Mouse (Mus musculus) heart, postnatal 4 days (tissue): ENCODE measurements around the gene Sdccag8. TPM values are rescaled to one million over a fixed set of nuclear protein-coding genes. Genes with fewer than 3 reads are reported as not detected.

Experiments
- DNase-seq: peaks from one replicate; pipeline ENCODE4 v3.0.0; 2021
- microRNA-seq, 2 experiments: library from miRNA; unstranded; fragments of <30 nt; microRNA quantifications; one replicate each; pipeline ENCODE4 v1.2.0; 2021 to 2022
- total RNA-seq, 2 experiments: library from RNA; stranded (reverse); gene quantifications; 2 replicates each; pipeline ENCODE4 v1.2.3; 2021

Sdccag8 gene
- total RNA-seq, 2 experiments from 2014 or later = 3.5 to 3.6 TPM

GRCm38 (mm10) chr1:177069161-177069560 is 254.7 kb downstream of the Sdccag8 start:
- no peak for DNase-seq

Small RNA genes lying within 50 kb of the gene (microRNA-seq; reads per million reads assigned to microRNA genes)
- gene Gm25993 = 0 reads per million in 2 experiments
- gene Mir350 = 255 to 318 reads per million in 2 experiments

Other genes starting within 250 kb of the Sdccag8 start
- gene Cep170, start 593 bp upstream of the Sdccag8 start, total RNA-seq = 10 to 100 TPM; 40.4 to 46.8 TPM